Mouse (Mus musculus): ENCODE results near the gene Set. TPM values are rescaled to one million over a fixed set of nuclear protein-coding genes. Genes with fewer than 3 reads are reported as not detected.

Gene Set
- total and polyA plus RNA-seq, 3 experiments, result 515 to 1,049 (median 902) TPM

DNA sequence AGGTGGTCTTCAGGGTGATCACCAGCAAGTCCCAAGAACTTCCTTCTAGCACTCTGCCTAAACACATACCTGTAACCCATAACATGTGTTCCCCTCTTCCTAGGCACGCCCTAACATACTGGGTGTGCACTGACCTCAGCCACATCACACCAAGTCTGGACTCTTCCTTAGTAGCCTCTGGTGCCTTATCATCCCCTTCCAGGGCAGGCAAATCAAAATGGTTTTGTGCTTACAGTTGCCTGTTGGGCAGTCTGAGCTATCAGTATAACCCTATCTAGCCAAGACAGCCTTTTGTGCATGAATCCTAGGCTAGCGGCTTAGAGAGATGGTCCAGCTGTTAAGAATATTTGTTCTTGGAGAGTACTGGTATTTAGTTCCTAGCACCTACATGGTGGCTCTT lies 54.3 kb downstream of the Set start:
- no peaks in the 10 kb centered on the region for H3K9me3 ChIP-seq (replicated peaks; ENCODE audit: low read length)
- H3K36me3 ChIP-seq (replicated peaks in 1 of 2; ENCODE audit: control insufficient read depth in 1 of 2, insufficient read depth in 1 of 2, low read length in 1 of 2), result peaks cover 43 to 78% of the 10 kb centered on the region in 2 experiments
- no peak overlapping the region for H3K4me3 ChIP-seq (replicated peaks in 1 of 3; ENCODE audit: low read depth in 2 of 3, low read length in 2 of 3, poor library complexity in 1 of 3)
- H3K9ac ChIP-seq (ENCODE audit: insufficient read depth, low read depth), result no peak overlapping the region
- TF ChIP-seq ETS1 (conservative IDR thresholded peaks at IDR 0.05; ENCODE audit: low read depth, low read length) (no peak), IRF4 (IDR thresholded peaks at IDR 0.05; ENCODE audit: low read depth, low read length) (no peak), POLR2A (IDR thresholded peaks at IDR 0.05; ENCODE audit: low read depth, low read length) (no peak), TBP (conservative IDR thresholded peaks at IDR 0.05; ENCODE audit: low read depth, low read length) (no peak), USF1 (IDR thresholded peaks at IDR 0.05; ENCODE audit: low read depth, low read length) (no peak), ZMIZ1 (IDR thresholded peaks at IDR 0.05; ENCODE audit: low read depth, low read length) (no peak), ZNF384 (IDR thresholded peaks at IDR 0.05; ENCODE audit: low read depth, low read length) (no peak), POLR2AphosphoS2 (IDR thresholded peaks at IDR 0.05; ENCODE audit: low read depth, low read length) (no peak), JUND (conservative IDR thresholded peaks at IDR 0.05; ENCODE audit: low read depth, low read length) (no peak), MXI1 (IDR thresholded peaks at IDR 0.05; ENCODE audit: low read depth, low read length) (no peak), MEF2A (IDR thresholded peaks at IDR 0.05; ENCODE audit: borderline replicate concordance, low read depth, low read length) (no peak), NELFE (IDR thresholded peaks at IDR 0.05; ENCODE audit: low read depth, low read length) (no peak), SMC3 (IDR thresholded peaks at IDR 0.05; ENCODE audit: low read depth, low read length) (no peak)
- in situ Hi-C loops (cut with MboI; ENCODE audit: low pct_ligation_motif_present, low pct_unique_long_range_greater_than_20kb, low sequenced_read_pairs) (no loop called here), dilution Hi-C loops (cut with MboI; ENCODE audit: extremely low pct_ligation_motif_present, extremely low pct_unique_long_range_greater_than_20kb, low sequenced_read_pairs) (no loop called here)
- no peaks in the 10 kb centered on the region for H3K79me2 ChIP-seq (replicated peaks; ENCODE audit: control insufficient read depth, extremely low read depth, insufficient read depth, poor library complexity, severe bottlenecking)
- no peak overlapping the region for H3K4me2 ChIP-seq (ENCODE audit: insufficient read depth, low read depth, poor library complexity, severe bottlenecking)
- DNase-seq (ENCODE audit: extremely low read depth), result no peak
- no peak overlapping the region for H3K27ac ChIP-seq (ENCODE audit: insufficient read depth, low read depth)
- no peaks in the 10 kb centered on the region for H3K4me1 ChIP-seq (ENCODE audit: control insufficient read depth in 1 of 2, insufficient read depth in 2 of 2)
- H3K27me3 ChIP-seq (replicated peaks), result no peaks in the 10 kb centered on the region

DNA sequence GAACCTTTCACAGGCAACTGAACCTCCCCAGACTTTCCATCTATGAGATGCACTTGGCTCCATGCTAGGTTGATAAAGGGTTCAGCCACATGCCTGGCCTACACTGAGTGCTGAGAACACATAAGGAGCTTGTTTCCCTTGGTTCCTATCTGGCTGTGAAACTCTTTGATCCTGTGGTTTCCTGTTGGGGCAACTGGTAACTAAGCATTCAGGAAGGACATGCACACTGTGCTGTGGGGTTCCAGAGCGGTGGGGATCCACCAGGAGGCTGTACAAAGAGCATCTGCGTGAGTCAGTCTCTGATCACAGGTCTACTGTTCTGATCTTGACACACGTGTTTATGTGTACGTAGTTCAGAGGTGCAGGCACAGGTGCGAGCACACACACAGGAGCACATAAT lies 55.4 kb downstream of the Set start:
- Histone ChIP-seq H3K27me3 (replicated peaks) (no peaks in the 10 kb centered on the region), H3K9me3 (replicated peaks; ENCODE audit: low read length) (no peaks in the 10 kb centered on the region), H3K4me1 (ENCODE audit: control insufficient read depth in 1 of 2, insufficient read depth in 2 of 2) (no peaks in the 10 kb centered on the region), H3K36me3 (replicated peaks in 1 of 2; ENCODE audit: control insufficient read depth in 1 of 2, insufficient read depth in 1 of 2, low read length in 1 of 2) (peaks cover 39 to 69% of the 10 kb centered on the region in 2 experiments), H3K79me2 (replicated peaks; ENCODE audit: control insufficient read depth, extremely low read depth, insufficient read depth, poor library complexity, severe bottlenecking) (no peaks in the 10 kb centered on the region), H3K9ac (ENCODE audit: insufficient read depth, low read depth) (no peak overlapping the region), H3K27ac (ENCODE audit: insufficient read depth, low read depth) (no peak overlapping the region), H3K4me2 (ENCODE audit: insufficient read depth, low read depth, poor library complexity, severe bottlenecking) (no peak overlapping the region), H3K4me3 (replicated peaks in 1 of 3; ENCODE audit: low read depth in 2 of 3, low read length in 2 of 3, poor library complexity in 1 of 3) (no peak overlapping the region)
- dilution Hi-C loops (cut with MboI; ENCODE audit: extremely low pct_ligation_motif_present, extremely low pct_unique_long_range_greater_than_20kb, low sequenced_read_pairs), result no loop called here
- DNase-seq (ENCODE audit: extremely low read depth), result no peak
- in situ Hi-C loops (cut with MboI; ENCODE audit: low pct_ligation_motif_present, low pct_unique_long_range_greater_than_20kb, low sequenced_read_pairs), result no loop called here
- no peak for TF ChIP-seq MYC (IDR thresholded peaks at IDR 0.05; ENCODE audit: low read depth, low read length)
- TF ChIP-seq HCFC1 (IDR thresholded peaks at IDR 0.05; ENCODE audit: low read depth, low read length), result no peak
- TF ChIP-seq KAT2A (IDR thresholded peaks at IDR 0.05; ENCODE audit: insufficient replicate concordance, low read length), result no peak
- TF ChIP-seq ZC3H11A (IDR thresholded peaks at IDR 0.05; ENCODE audit: low read depth, low read length), result no peak
- no peak for TF ChIP-seq MXI1 (IDR thresholded peaks at IDR 0.05; ENCODE audit: low read depth, low read length)
- no peak for TF ChIP-seq USF1 (IDR thresholded peaks at IDR 0.05; ENCODE audit: low read depth, low read length)
- TF ChIP-seq SIN3A (IDR thresholded peaks at IDR 0.05; ENCODE audit: low read length), result no peak
- no peak for TF ChIP-seq MAFK (IDR thresholded peaks at IDR 0.05; ENCODE audit: insufficient replicate concordance, low read length)
- no peak for TF ChIP-seq JUND (conservative IDR thresholded peaks at IDR 0.05; ENCODE audit: low read depth, low read length)
- TF ChIP-seq IRF4 (IDR thresholded peaks at IDR 0.05; ENCODE audit: low read depth, low read length), result no peak
- no peak for TF ChIP-seq TCF12 (IDR thresholded peaks at IDR 0.05; ENCODE audit: low read depth, low read length)
- no peak for TF ChIP-seq E2F4 (IDR thresholded peaks at IDR 0.05; ENCODE audit: insufficient replicate concordance, low read depth, low read length)
- TF ChIP-seq MAZ (IDR thresholded peaks at IDR 0.05; ENCODE audit: low read depth, low read length), result no peak
- TF ChIP-seq ETS1 (conservative IDR thresholded peaks at IDR 0.05; ENCODE audit: low read depth, low read length), result no peak

Measured in CH12.LX (cell line).